Mouse (Mus musculus) brain, embryonic 14.5 days (tissue): ENCODE measurements around the gene Pdx1.

Source experiments
- CTCF ChIP-seq: fragments of 200-500 bp; IDR thresholded peaks from 2 replicates; pipeline ENCODE4 v1.5.1; 2012; ENCODE audit warnings: inconsistent platforms, mild to moderate bottlenecking, moderate library complexity, borderline replicate concordance; ENCODE audit not compliant: insufficient read depth, insufficient read length; ENCODE audit errors: extremely low read depth
- POLR2A ChIP-seq: fragments of 200-500 bp; IDR thresholded peaks from 2 replicates; pipeline ENCODE4 v1.6.1; 2012; ENCODE audit warnings: mild to moderate bottlenecking, inconsistent platforms, borderline replicate concordance; ENCODE audit not compliant: poor library complexity, insufficient read depth, insufficient read length, severe bottlenecking; ENCODE audit errors: extremely low read depth

DNA sequence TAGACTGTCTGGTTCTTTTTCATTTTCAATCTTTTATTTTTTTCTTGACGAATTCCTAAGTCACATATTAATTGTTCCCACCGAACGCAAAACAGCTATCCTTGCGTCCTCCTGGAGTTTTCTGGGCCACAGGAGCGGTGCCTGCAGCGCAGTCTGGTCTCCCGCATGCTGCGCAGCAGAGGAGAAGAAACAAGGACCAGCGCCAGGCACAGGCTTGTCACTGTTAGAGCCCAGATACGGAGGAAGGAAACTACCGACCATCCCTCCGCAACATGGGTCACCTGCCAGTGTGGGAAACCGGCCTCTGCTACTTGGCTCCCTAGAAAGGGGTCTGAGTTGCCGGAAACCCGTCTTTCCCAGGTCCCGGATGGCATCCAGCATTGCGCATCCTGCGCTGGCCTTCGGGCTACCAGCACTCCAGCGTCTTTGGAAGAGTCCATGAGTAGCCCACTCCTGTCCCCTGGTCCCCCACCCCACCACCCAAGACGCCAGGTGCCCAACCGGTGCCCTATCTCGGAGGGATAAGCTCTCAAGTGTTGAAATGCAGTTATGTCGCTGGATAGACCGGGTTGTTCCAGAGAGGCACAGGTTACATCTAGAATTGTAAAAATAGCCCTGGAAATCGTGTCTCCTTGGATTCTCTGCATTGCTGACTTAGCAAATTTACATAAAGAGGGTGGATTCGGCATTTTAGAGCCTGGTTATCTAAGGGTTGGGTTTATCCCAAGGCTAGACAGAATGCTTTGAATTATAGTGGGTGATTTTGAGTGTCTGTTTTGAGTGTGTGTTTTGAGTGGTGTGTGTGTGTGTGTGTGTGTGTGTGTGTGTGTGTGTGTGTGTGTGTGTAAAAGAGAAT lies 43.3 kb downstream of the Pdx1 start:
- TF ChIP-seq CTCF = no peak
- TF ChIP-seq POLR2A = no peak
